Mouse (Mus musculus): ENCODE results near the gene Aspscr1. TPM values are rescaled to one million over a fixed set of nuclear protein-coding genes. Genes with fewer than 3 reads are reported as not detected.
"Not testable (repeated sequence)": the region's sequence is repeated elsewhere in the genome, so short reads cannot be mapped to it uniquely, and the experiment has no call there.

The Aspscr1 gene
- total and polyA plus RNA-seq, 3 experiments, result 35.2 to 38.6 (median 38.3) TPM

GRCm38 (mm10) chr11:120663714-120664113 is 9.1 kb upstream of the Aspscr1 start:
- WGBS, result 95% methylated on average over 5 of the region's 5 CpGs

GRCm38 (mm10) chr11:120665406-120665805 is 7.4 kb upstream of the Aspscr1 start:
- DNase-seq, result peak; percentile 75 to 82
- intact Hi-C loops (cut with DNase I), result no loop called here
- H3K4me3 ChIP-seq, result no peak overlapping the region
- H3K79me2 ChIP-seq (replicated peaks; ENCODE audit: control insufficient read depth, insufficient read depth, low read length), result no peaks in the 10 kb centered on the region
- peaks cover 13% of the 10 kb centered on the region for H3K27me3 ChIP-seq (ENCODE audit: control insufficient read depth, insufficient read depth, low read length)
- no peaks in the 10 kb centered on the region for H3K36me3 ChIP-seq (ENCODE audit: control insufficient read depth, insufficient read depth, low read length)
- WGBS, result 76% methylated on average over 3 of the region's 3 CpGs
- peaks cover 2% of the 10 kb centered on the region; the same call in 1 of the 2 replicates for H3K4me1 ChIP-seq (ENCODE audit: control insufficient read depth, insufficient read depth, low read length)
- TF ChIP-seq EP300 (IDR thresholded peaks at IDR 0.05; ENCODE audit: insufficient read depth, low read depth, low read length), result peak; percentile 91
- no peak for TF ChIP-seq POLR2A (IDR thresholded peaks at IDR 0.05; ENCODE audit: insufficient read depth, low read depth, low read length)
- H3K9ac ChIP-seq (ENCODE audit: low read depth, low read length), result no peak overlapping the region
- no peak overlapping the region for H3K27ac ChIP-seq

More at GRCm38 (mm10) chr11:120663714-120664113, 9.1 kb upstream of the Aspscr1 start:
- Histone ChIP-seq H3K9ac (ENCODE audit: low read depth, low read length) (no peak overlapping the region), H3K27me3 (ENCODE audit: control insufficient read depth, insufficient read depth, low read length) (peaks cover 23% of the 10 kb centered on the region), H3K4me1 (ENCODE audit: control insufficient read depth, insufficient read depth, low read length) (peaks cover 3% of the 10 kb centered on the region; the same call in 1 of the 2 replicates), H3K36me3 (ENCODE audit: control insufficient read depth, insufficient read depth, low read length) (no peaks in the 10 kb centered on the region), H3K4me3 (no peak overlapping the region), H3K27ac (no peak overlapping the region), H3K79me2 (replicated peaks; ENCODE audit: control insufficient read depth, insufficient read depth, low read length) (no peaks in the 10 kb centered on the region)
- intact Hi-C loops (cut with DNase I), result no loop called here
- no peak for TF ChIP-seq EP300 (IDR thresholded peaks at IDR 0.05; ENCODE audit: insufficient read depth, low read depth, low read length)
- no peak for TF ChIP-seq POLR2A (IDR thresholded peaks at IDR 0.05; ENCODE audit: insufficient read depth, low read depth, low read length)
- no peak for TF ChIP-seq CTCF (IDR thresholded peaks at IDR 0.05)
- no peak for DNase-seq

- DNase-seq, result peak in 1 of 2 experiments; percentile 48
- intact Hi-C loops (cut with DNase I), result no loop called here
- no peak for TF ChIP-seq POLR2A (IDR thresholded peaks at IDR 0.05; ENCODE audit: insufficient read depth, low read depth, low read length)
- no peak for TF ChIP-seq CTCF (IDR thresholded peaks at IDR 0.05)
- no peak for TF ChIP-seq EP300 (IDR thresholded peaks at IDR 0.05; ENCODE audit: insufficient read depth, low read depth, low read length)
- Histone ChIP-seq H3K27me3 (ENCODE audit: control insufficient read depth, insufficient read depth, low read length) (peaks cover 3% of the 10 kb centered on the region; the same call in 1 of the 2 replicates), H3K36me3 (ENCODE audit: control insufficient read depth, insufficient read depth, low read length) (no peaks in the 10 kb centered on the region), H3K4me3 (no peak overlapping the region), H3K79me2 (replicated peaks; ENCODE audit: control insufficient read depth, insufficient read depth, low read length) (no peaks in the 10 kb centered on the region), H3K4me1 (ENCODE audit: control insufficient read depth, insufficient read depth, low read length) (peaks cover 2% of the 10 kb centered on the region; the same call in 1 of the 2 replicates), H3K9ac (ENCODE audit: low read depth, low read length) (no peak overlapping the region), H3K27ac (no peak overlapping the region)
- WGBS, result 10% methylated on average over 3 of the region's 3 CpGs
These were observed 6.2 kb upstream of the Aspscr1 start for GRCm38 (mm10) chr11:120666617-120667016.

- intact Hi-C loops (cut with DNase I), result loop anchor here (5.0 kb wide), 1 partner anchor 41 kb away; the partner anchor contains the start of gene Mafg
- WGBS, result 34% methylated on average over 12 of the region's 12 CpGs
These were observed 885 bp downstream of the Aspscr1 start for GRCm38 (mm10) chr11:120673594-120674122.

GRCm38 (mm10) chr11:120675875-120676274 is 3.1 kb downstream of the Aspscr1 start:
- H3K36me3 ChIP-seq (ENCODE audit: control insufficient read depth, insufficient read depth, low read length); intact Hi-C loops (cut with DNase I); H3K79me2 ChIP-seq (replicated peaks; ENCODE audit: control insufficient read depth, insufficient read depth, low read length); H3K27me3 ChIP-seq (ENCODE audit: control insufficient read depth, insufficient read depth, low read length); H3K4me1 ChIP-seq (ENCODE audit: control insufficient read depth, insufficient read depth, low read length); DNase-seq; H3K27ac ChIP-seq; H3K4me3 ChIP-seq; H3K9ac ChIP-seq (ENCODE audit: low read depth, low read length): not testable (repeated sequence)
- WGBS, result 68% methylated on average over 5 of the region's 5 CpGs

More at GRCm38 (mm10) chr11:120673594-120674122, 885 bp downstream of the Aspscr1 start:
- no peaks in the 10 kb centered on the region for H3K36me3 ChIP-seq (ENCODE audit: control insufficient read depth, insufficient read depth, low read length)
- H3K4me3 ChIP-seq, result peak overlapping the region; percentile 90
- TF ChIP-seq POLR2A (IDR thresholded peaks at IDR 0.05; ENCODE audit: insufficient read depth, low read depth, low read length) (no peak), EP300 (IDR thresholded peaks at IDR 0.05; ENCODE audit: insufficient read depth, low read depth, low read length) (no peak), CTCF (IDR thresholded peaks at IDR 0.05) (no peak)
- DNase-seq, result no peak
- no peaks in the 10 kb centered on the region for H3K27me3 ChIP-seq (ENCODE audit: control insufficient read depth, insufficient read depth, low read length)
- H3K9ac ChIP-seq (ENCODE audit: low read depth, low read length), result peak overlapping the region; percentile 56
- H3K79me2 ChIP-seq (replicated peaks; ENCODE audit: control insufficient read depth, insufficient read depth, low read length), result no peaks in the 10 kb centered on the region
- peaks cover 4% of the 10 kb centered on the region for H3K4me1 ChIP-seq (ENCODE audit: control insufficient read depth, insufficient read depth, low read length)
- peak overlapping the region; percentile 99 for H3K27ac ChIP-seq

- peaks cover 4% of the 10 kb centered on the region for H3K4me1 ChIP-seq (ENCODE audit: control insufficient read depth, insufficient read depth, low read length)
- H3K79me2 ChIP-seq (replicated peaks; ENCODE audit: control insufficient read depth, insufficient read depth, low read length), result no peaks in the 10 kb centered on the region
- no peak overlapping the region for H3K27ac ChIP-seq
- 89% methylated on average over 4 of the region's 4 CpGs for WGBS
- no peak for TF ChIP-seq EP300 (IDR thresholded peaks at IDR 0.05; ENCODE audit: insufficient read depth, low read depth, low read length)
- no peak for TF ChIP-seq POLR2A (IDR thresholded peaks at IDR 0.05; ENCODE audit: insufficient read depth, low read depth, low read length)
- no peak for TF ChIP-seq CTCF (IDR thresholded peaks at IDR 0.05)
- intact Hi-C loops (cut with DNase I), result no loop called here
- no peak overlapping the region for H3K9ac ChIP-seq (ENCODE audit: low read depth, low read length)
- H3K4me3 ChIP-seq, result no peak overlapping the region
- no peak for DNase-seq
- H3K27me3 ChIP-seq (ENCODE audit: control insufficient read depth, insufficient read depth, low read length), result no peaks in the 10 kb centered on the region
- H3K36me3 ChIP-seq (ENCODE audit: control insufficient read depth, insufficient read depth, low read length), result no peaks in the 10 kb centered on the region
These were observed 4.2 kb downstream of the Aspscr1 start for GRCm38 (mm10) chr11:120676951-120677350.
